Mouse (Mus musculus) ES-E14 (cell line): ENCODE measurements around the gene Spsb3.

Experiments
- CHD2 ChIP-seq: IDR thresholded peaks from 2 replicates; pipeline ENCODE4 v1.6.1; 2014; ENCODE audit warnings: mild to moderate bottlenecking, low read depth, low read length, inconsistent platforms
- HCFC1 ChIP-seq: IDR thresholded peaks from 2 replicates; pipeline ENCODE4 v1.6.1; 2012; ENCODE audit warnings: low read length, inconsistent platforms, borderline replicate concordance; ENCODE audit not compliant: insufficient read depth
- MAFK ChIP-seq: IDR thresholded peaks from 2 replicates; pipeline ENCODE4 v1.6.1; 2014; ENCODE audit warnings: mild to moderate bottlenecking, low read depth, low read length, inconsistent platforms; ENCODE audit not compliant: insufficient read depth
- ZC3H11A ChIP-seq: IDR thresholded peaks from 2 replicates; pipeline ENCODE4 v1.6.1; 2012; ENCODE audit warnings: low read depth, mild to moderate bottlenecking, inconsistent platforms, low read length, borderline replicate concordance
- ZNF384 ChIP-seq: IDR thresholded peaks from 2 replicates; pipeline ENCODE4 v1.6.1; 2012; ENCODE audit warnings: low read depth, low read length, inconsistent platforms

DNA sequence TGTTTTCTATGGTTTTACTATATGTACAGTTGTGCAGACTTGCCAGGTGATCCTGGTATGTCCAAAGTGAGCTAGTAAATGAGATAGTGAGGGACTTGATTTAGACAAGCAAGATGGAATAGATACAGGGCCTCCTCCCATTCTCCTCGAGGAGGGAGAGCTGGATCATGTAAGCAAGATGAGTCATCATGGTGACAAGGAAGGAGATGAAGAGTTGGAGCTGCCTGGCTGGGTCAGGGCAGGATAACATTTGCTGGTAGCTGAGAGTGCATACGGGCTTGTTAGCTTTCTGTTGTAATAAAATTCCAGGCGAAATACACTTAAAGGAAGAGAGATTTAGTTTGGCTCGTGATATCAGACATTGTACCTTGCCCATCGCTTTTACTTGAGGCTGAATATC, 46.1 kb upstream of the Spsb3 start:
- TF ChIP-seq HCFC1 (no peak), ZC3H11A (no peak), ZNF384 (no peak), MAFK (no peak), CHD2 (no peak)
